Mouse (Mus musculus) B cell, adult 67 days (primary cell): ENCODE measurements around the gene Fam205c. TPM values are rescaled to one million over a fixed set of nuclear protein-coding genes. Genes with fewer than 3 reads are reported as not detected.

Experiments used
- total RNA-seq, 2 experiments: library from RNA; stranded (reverse); gene quantifications; 4 replicates each; pipeline ENCODE4 v1.2.4; 2023

Gene Fam205c
- total RNA-seq, result not detected

GRCm38 (mm10) chr4:42874134-42874533 lies at the start of gene Fam205c:
TSS of gene Fam205c (minus strand) at chr4:42874234.

GRCm38 (mm10) chr4:42916617-42917401 lies 42.8 kb upstream of the Fam205c start, which contains the start of gene Phf24:
TSS of gene Phf24 (plus strand) at chr4:42916660.

GRCm38 (mm10) chr4:42856671-42857070 lies 17.4 kb downstream of the Fam205c start, which contains the start of gene Gm12394:
TSS of gene Gm12394 (minus strand) at chr4:42856771.

GRCm38 (mm10) chr4:42853788-42854187 lies 20.2 kb downstream of the Fam205c start, which contains the start of gene Fam205a1:
TSS of gene Fam205a1 (minus strand) at chr4:42853888.

Other genes with a start within 250 kb of the Fam205c start
- gene Gm2564, start 244.5 kb downstream of the Fam205c start, total RNA-seq, result not detected
- gene Ccl27b, start 219.0 kb downstream of the Fam205c start, total RNA-seq, result not detected
- not detected for gene Il11ra2, start 212.3 kb downstream of the Fam205c start, total RNA-seq
- not detected for gene 4930578G10Rik, start 138.7 kb downstream of the Fam205c start, total RNA-seq
- gene Ccl19, start 117.7 kb downstream of the Fam205c start, total RNA-seq, result not detected
- not detected for gene Ccl21a, start 100.2 kb downstream of the Fam205c start, total RNA-seq
- not detected for gene Fam205a1, start 20.3 kb downstream of the Fam205c start, total RNA-seq
- gene Gm12394, start 17.5 kb downstream of the Fam205c start, total RNA-seq, result not detected
- gene Phf24, start 42.4 kb upstream of the Fam205c start, total RNA-seq, result not detected
- 10 to 100 TPM; 30.5 to 36.6 TPM for gene Dnajb5, start 75.6 kb upstream of the Fam205c start, total RNA-seq
- gene 1700022I11Rik, start 95.4 kb upstream of the Fam205c start, total RNA-seq, result 1 to 10 TPM in 1 of 2 experiments, not detected in 1; 1.2 TPM
- gene Vcp, start 126.3 kb upstream of the Fam205c start, total RNA-seq, result 100 to 1,000 TPM; 107 to 119 TPM
- gene Fancg, start 136.3 kb upstream of the Fam205c start, total RNA-seq, result 10 to 100 TPM; 34.4 to 36.7 TPM
- 10 to 100 TPM; 35.7 to 37.4 TPM for gene Pigo, start 151.6 kb upstream of the Fam205c start, total RNA-seq
- gene Stoml2, start 157.5 kb upstream of the Fam205c start, total RNA-seq, result 10 to 100 TPM; 80.4 to 84.8 TPM
- gene Fam214b, start 172.0 kb upstream of the Fam205c start, total RNA-seq, result 10 to 100 TPM; 20.0 to 24.6 TPM
- under 1 TPM; 0.33 to 0.96 TPM for gene Unc13b, start 184.7 kb upstream of the Fam205c start, total RNA-seq